Mouse (Mus musculus) neural tube, embryonic 13.5 days (tissue): ENCODE results near the gene Cfap74. TPM values are rescaled to one million over a fixed set of nuclear protein-coding genes. Genes with fewer than 3 reads are reported as not detected.
A peak's percentile ranks its signal among the peaks of the same experiment; 100 is the strongest.

Experiments
- ATAC-seq: fragments of 200-750 bp; cut with Nextera tagmentation; 2 replicates; pipeline ENCODE4 v1.8.0; 2017; ENCODE audit warnings: low read depth, mild to moderate bottlenecking, moderate TSS enrichment, moderate library complexity
- H3K27ac ChIP-seq: fragments of 300-500 bp; sonication (generic); replicated peaks from 2 replicates; pipeline ENCODE4 v1.5.1; 2015; ENCODE audit warnings: moderate library complexity, mild to moderate bottlenecking, inconsistent platforms
- H3K27me3 ChIP-seq: fragments of 300-500 bp; sonication (generic); 2 replicates; pipeline ENCODE4 v1.6.1; 2015; ENCODE audit warnings: mild to moderate bottlenecking, inconsistent platforms
- H3K36me3 ChIP-seq: fragments of 300-500 bp; sonication (generic); 2 replicates; pipeline ENCODE4 v1.6.1; 2015; ENCODE audit warnings: mild to moderate bottlenecking, inconsistent platforms
- H3K4me1 ChIP-seq: fragments of 300-500 bp; sonication (generic); replicated peaks from 2 replicates; pipeline ENCODE4 v1.6.1; 2015; ENCODE audit warnings: inconsistent platforms
- H3K4me2 ChIP-seq: fragments of 300-500 bp; sonication (generic); 2 replicates; pipeline ENCODE4 v1.6.1; 2015; ENCODE audit warnings: inconsistent platforms, mild to moderate bottlenecking, moderate library complexity
- H3K4me3 ChIP-seq: fragments of 300-500 bp; sonication (generic); 2 replicates; pipeline ENCODE4 v1.5.1; 2015; ENCODE audit warnings: mild to moderate bottlenecking, inconsistent platforms
- H3K9ac ChIP-seq: fragments of 300-500 bp; sonication (generic); 2 replicates; pipeline ENCODE4 v1.6.1; 2015; ENCODE audit warnings: moderate library complexity, mild to moderate bottlenecking, inconsistent platforms
- H3K9me3 ChIP-seq: fragments of 300-500 bp; sonication (generic); 2 replicates; pipeline ENCODE4 v1.6.1; 2016; ENCODE audit warnings: inconsistent platforms
- WGBS: fragments of 180-500 bp; shearing (Covaris S2); methylation state at CpG from one replicate; pipeline ENCODE4 v1.1.7; 2015; 5-methylcytosine and 5-hydroxymethylcytosine counted together
- polyA plus RNA-seq: library from polyadenylated mRNA; unstranded; fragments of >200 nt; fragmentation: Nextera tagmentation; extraction: Ambion mirVana; gene quantifications from 2 replicates; pipeline ENCODE4 v1.2.1, GENCODE M21; 2015

Cfap74 gene
- polyA plus RNA-seq, result 2.8 and 3.8 TPM in 2 replicates

DNA sequence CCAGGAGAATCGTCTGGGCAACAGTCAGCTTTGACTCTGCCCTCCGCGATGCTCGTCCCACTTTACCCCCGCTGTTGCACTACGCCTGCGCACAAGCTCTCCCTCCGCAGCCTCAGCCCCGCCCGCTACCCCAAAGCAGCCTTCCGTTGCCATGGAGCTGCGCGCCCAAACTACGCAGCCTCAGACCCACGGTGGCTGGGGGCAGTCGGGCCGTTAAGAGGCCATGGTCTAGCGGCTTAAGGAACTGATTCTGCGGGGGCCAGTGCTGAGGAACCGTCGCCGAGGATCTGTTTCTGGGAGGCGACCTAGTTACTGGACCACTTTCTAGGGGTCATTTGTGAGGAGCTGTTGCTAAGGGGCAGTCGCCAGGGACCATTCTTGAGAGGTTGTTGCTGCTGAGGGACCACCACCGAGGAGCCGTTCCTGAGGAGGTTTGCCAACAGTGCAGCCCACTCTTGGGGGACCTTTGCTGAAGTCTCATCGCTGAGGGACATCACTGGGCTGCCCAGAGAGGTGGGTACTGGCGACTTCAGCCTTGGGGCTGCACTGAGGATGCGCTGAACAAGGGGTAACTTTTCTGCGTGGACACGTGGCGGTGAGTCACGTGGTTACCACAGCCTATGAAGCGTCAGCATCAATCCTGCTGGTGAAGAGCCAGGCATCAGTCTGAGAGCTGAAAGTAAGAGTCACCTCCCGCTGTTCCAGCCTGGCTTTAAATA is at the start of gene Cfap74:
Cfap74 (plus strand) TSS at position 133 of the 719 bp plus-strand sequence.
- H3K4me3 ChIP-seq, result peak within 1 kb of the TSS; percentile 57
- WGBS, result under 1% methylated on average over 35 of the region's 35 CpGs
- H3K27ac ChIP-seq, result peak within 1 kb of the TSS; percentile 56; the same call in 1 of the 2 replicates
- H3K36me3 ChIP-seq, result no peaks in the 10 kb centered on the region
- H3K4me1 ChIP-seq, result peaks cover 13% of the 10 kb centered on the region
- peak; percentile 98 for ATAC-seq
- peak within 1 kb of the TSS; percentile 69 for H3K9ac ChIP-seq
- no peaks in the 10 kb centered on the region for H3K9me3 ChIP-seq
- peak within 1 kb of the TSS; percentile 91 for H3K4me2 ChIP-seq
- 0 out of 2 replicates have a peak, but pooled peaks cover 4% of the 10 kb centered on the region for H3K27me3 ChIP-seq

DNA sequence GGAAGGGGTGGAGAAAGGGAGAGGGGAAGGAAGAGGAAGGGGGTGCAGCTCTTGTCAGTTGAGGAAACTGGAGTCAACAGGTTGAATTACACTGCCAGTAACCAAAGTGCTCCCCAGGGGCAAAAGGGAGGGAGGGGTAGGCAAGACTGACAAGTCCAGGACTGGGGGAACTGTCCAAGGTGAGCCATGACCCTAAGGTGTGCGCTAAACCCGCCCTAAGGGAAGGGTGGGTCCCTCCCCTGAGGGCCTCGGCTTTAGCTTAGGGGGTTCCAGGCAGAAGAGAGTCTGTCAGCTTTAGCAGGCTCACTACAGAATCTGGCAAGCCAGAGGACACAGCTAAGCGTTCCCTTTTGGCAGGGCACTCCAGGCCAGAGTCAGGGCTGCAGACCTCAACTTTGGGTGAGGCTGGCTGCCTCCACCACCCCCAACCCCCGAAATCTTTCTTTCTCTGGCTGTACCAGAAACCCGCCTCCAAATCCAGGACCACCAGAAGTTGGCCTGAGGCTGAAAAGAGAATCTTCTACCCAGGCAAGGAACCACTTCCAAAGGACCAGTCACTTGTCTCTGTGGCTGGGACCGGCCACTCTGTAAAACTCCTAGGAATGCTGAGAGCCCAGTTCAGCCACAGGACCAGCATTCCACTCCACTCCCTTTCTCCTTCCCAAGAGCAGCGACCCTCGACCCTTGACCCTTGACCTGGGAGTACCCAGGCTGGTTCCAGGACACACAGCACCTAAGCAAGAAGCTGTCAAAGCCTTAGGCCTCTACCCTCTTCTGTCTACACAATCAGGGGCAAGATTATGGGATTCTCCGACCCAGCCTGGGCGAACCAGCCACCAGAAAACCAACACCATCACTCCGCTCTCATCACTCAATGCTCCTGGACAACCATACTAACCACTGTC is 49.2 kb upstream of the Cfap74 start:
- 51% methylated on average over 12 of the region's 12 CpGs for WGBS

GRCm38 (mm10) chr4:155360856-155361255 is 48.1 kb upstream of the Cfap74 start:
- Histone ChIP-seq H3K27ac (no peak overlapping the region), H3K9me3 (no peaks in the 10 kb centered on the region), H3K4me1 (peaks cover 14% of the 10 kb centered on the region), H3K9ac (no peak overlapping the region), H3K36me3 (no peaks in the 10 kb centered on the region), H3K4me3 (peak overlapping the region; percentile 38), H3K4me2 (peak overlapping the region; percentile 53), H3K27me3 (peaks cover 88% of the 10 kb centered on the region)
- 0 out of 2 replicates have a peak, but pooled peaks have one; percentile 5 for ATAC-seq
- under 1% methylated on average over 42 of the region's 42 CpGs for WGBS

More for the DNA sequence above, 49.2 kb upstream of the Cfap74 start:
- Histone ChIP-seq H3K4me2 (no peak overlapping the region), H3K36me3 (no peaks in the 10 kb centered on the region), H3K9me3 (no peaks in the 10 kb centered on the region), H3K4me3 (no peak overlapping the region), H3K9ac (no peak overlapping the region), H3K27me3 (peaks cover 78% of the 10 kb centered on the region), H3K27ac (no peak overlapping the region), H3K4me1 (peaks cover 14% of the 10 kb centered on the region)
- no peak for ATAC-seq

GRCm38 (mm10) chr4:155361303-155361791 is 47.6 kb upstream of the Cfap74 start, which contains the start of gene Prkcz:
TSS of gene Prkcz (minus strand) at chr4:155361361.
- WGBS, result under 1% methylated on average over 51 of the region's 51 CpGs
- ATAC-seq, result peak; percentile 74; the same call in 1 of the 2 replicates
- peaks cover 90% of the 10 kb centered on the region for H3K27me3 ChIP-seq

GRCm38 (mm10) chr4:155362443-155362842 is 46.5 kb upstream of the Cfap74 start:
- H3K9ac ChIP-seq, result no peak overlapping the region
- H3K9me3 ChIP-seq, result no peaks in the 10 kb centered on the region
- peaks cover 85% of the 10 kb centered on the region for H3K27me3 ChIP-seq
- no peak overlapping the region for H3K4me3 ChIP-seq
- H3K4me1 ChIP-seq, result peaks cover 14% of the 10 kb centered on the region
- 45% methylated on average over 5 of the region's 5 CpGs for WGBS
- H3K36me3 ChIP-seq, result no peaks in the 10 kb centered on the region
- H3K27ac ChIP-seq, result no peak overlapping the region
- H3K4me2 ChIP-seq, result no peak overlapping the region
- ATAC-seq, result no peak

More at GRCm38 (mm10) chr4:155361303-155361791, 47.6 kb upstream of the Cfap74 start, which contains the start of gene Prkcz:
- H3K4me3 ChIP-seq, result peak within 1 kb of the TSS; percentile 38
- H3K4me1 ChIP-seq, result peaks cover 14% of the 10 kb centered on the region
- no peaks in the 10 kb centered on the region for H3K36me3 ChIP-seq
- no peak within 1 kb of the TSS for H3K9ac ChIP-seq
- no peak within 1 kb of the TSS for H3K27ac ChIP-seq
- H3K4me2 ChIP-seq, result peak within 1 kb of the TSS; percentile 53
- H3K9me3 ChIP-seq, result no peaks in the 10 kb centered on the region

GRCm38 (mm10) chr4:155366784-155367183 is 42.2 kb upstream of the Cfap74 start:
- Histone ChIP-seq H3K4me3 (no peak overlapping the region), H3K27me3 (peaks cover 42% of the 10 kb centered on the region), H3K4me1 (peaks cover 4% of the 10 kb centered on the region), H3K36me3 (no peaks in the 10 kb centered on the region), H3K9ac (no peak overlapping the region), H3K4me2 (no peak overlapping the region), H3K27ac (no peak overlapping the region), H3K9me3 (no peaks in the 10 kb centered on the region)
- 77% methylated on average over 6 of the region's 6 CpGs for WGBS
- no peak for ATAC-seq

DNA sequence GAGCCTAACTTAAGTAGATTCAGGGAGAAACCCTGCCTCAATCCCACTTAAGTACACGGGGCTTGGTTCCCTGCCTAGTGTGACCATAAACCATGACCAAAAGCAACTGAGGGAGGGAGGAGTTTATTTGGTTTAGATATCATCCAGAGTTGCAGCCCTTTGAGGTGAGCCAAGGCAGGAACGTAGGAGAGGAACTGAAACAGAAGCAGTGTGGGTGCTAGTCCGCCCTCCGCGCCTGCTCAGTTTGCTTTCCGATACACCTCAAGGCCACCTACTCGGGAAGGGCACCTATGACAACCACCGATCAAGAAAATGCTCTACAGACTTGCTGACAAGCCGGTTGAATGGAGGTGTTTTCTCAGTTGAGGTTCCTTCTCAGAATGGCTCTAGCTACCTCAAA is 41.3 kb upstream of the Cfap74 start:
- WGBS, result 92% methylated on average over 9 of the region's 9 CpGs
- no peak overlapping the region for H3K27ac ChIP-seq
- ATAC-seq, result no peak
- H3K9me3 ChIP-seq, result no peaks in the 10 kb centered on the region
- no peak overlapping the region for H3K9ac ChIP-seq
- H3K4me3 ChIP-seq, result no peak overlapping the region
- H3K4me1 ChIP-seq, result no peaks in the 10 kb centered on the region
- H3K36me3 ChIP-seq, result no peaks in the 10 kb centered on the region
- H3K27me3 ChIP-seq, result peaks cover 32% of the 10 kb centered on the region
- H3K4me2 ChIP-seq, result no peak overlapping the region

DNA sequence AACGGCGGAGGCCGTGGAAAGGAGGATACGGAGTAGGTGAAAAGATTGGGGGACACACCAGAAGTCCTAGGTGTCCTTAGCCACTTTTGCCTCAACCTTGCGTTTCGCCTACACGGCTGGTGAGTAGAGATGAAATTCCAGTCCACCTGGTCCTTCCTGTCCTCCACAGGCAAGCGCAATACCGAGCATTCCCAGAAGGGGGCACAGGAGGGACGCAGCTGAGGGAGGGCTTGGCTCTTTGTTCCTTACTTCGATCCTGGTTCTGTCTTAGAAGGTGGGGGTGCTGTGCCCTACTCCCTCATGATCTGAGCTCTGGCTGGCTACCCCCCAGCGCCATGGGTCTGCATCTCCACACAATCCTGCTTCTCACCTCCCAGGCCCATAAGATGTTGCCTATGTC is 40.3 kb upstream of the Cfap74 start:
- Histone ChIP-seq H3K9me3 (no peaks in the 10 kb centered on the region), H3K4me3 (no peak overlapping the region), H3K27ac (no peak overlapping the region), H3K27me3 (peaks cover 23% of the 10 kb centered on the region), H3K9ac (no peak overlapping the region), H3K36me3 (no peaks in the 10 kb centered on the region), H3K4me2 (no peak overlapping the region), H3K4me1 (no peaks in the 10 kb centered on the region)
- no peak for ATAC-seq
- 26% methylated on average over 12 of the region's 12 CpGs for WGBS

DNA sequence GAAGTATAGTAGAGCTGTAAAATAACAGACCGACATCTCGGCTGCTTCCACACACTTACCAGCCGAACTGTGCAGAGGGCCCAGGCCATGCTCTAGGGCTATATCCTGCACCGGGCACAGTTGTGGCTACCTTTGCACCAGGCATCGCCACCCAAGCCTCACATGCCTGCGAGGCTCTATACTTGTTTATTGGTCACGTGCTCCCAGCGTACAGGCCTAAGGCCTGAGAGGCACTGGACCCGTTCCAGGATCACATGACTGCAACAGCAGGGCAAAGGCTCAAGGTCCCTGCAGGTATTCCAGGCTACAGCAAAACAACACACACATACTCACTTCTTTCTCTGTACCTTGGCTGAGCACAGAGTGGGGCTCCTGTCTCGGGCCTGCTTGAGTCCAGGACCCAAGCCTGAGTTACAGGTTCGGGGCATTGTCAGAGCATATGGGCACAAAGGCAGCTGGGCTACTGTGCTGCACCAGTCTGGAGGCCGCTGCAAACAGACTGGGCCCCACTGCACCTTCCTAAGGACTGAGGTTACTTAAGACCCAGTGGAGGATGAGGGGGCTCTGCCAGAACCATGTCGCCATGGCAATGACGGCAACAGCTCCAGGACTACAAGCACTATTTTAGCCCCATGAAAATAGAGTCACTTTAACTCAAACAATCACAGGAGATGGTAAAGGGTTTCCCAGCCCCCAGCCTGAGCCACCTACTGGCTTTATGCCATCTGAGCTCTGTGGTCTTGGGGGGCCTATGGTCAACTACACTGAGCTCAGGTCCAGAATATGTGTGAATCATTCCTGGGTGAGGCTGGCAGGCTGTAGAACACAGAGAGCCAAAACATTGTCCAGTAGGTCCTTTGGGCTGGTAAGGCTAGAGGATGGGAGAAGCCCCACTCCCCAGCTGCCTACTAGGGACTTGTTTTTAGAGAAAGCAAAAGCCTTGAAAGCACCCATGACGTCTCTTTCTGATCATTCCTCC is 38.0 kb upstream of the Cfap74 start:
- no peak overlapping the region for H3K9ac ChIP-seq
- no peak overlapping the region for H3K4me2 ChIP-seq
- H3K36me3 ChIP-seq, result no peaks in the 10 kb centered on the region
- H3K27me3 ChIP-seq, result no peaks in the 10 kb centered on the region
- H3K4me1 ChIP-seq, result no peaks in the 10 kb centered on the region
- 86% methylated on average over 15 of the region's 15 CpGs for WGBS
- H3K27ac ChIP-seq, result no peak overlapping the region
- H3K4me3 ChIP-seq, result no peak overlapping the region
- no peaks in the 10 kb centered on the region for H3K9me3 ChIP-seq
- ATAC-seq, result no peak

DNA sequence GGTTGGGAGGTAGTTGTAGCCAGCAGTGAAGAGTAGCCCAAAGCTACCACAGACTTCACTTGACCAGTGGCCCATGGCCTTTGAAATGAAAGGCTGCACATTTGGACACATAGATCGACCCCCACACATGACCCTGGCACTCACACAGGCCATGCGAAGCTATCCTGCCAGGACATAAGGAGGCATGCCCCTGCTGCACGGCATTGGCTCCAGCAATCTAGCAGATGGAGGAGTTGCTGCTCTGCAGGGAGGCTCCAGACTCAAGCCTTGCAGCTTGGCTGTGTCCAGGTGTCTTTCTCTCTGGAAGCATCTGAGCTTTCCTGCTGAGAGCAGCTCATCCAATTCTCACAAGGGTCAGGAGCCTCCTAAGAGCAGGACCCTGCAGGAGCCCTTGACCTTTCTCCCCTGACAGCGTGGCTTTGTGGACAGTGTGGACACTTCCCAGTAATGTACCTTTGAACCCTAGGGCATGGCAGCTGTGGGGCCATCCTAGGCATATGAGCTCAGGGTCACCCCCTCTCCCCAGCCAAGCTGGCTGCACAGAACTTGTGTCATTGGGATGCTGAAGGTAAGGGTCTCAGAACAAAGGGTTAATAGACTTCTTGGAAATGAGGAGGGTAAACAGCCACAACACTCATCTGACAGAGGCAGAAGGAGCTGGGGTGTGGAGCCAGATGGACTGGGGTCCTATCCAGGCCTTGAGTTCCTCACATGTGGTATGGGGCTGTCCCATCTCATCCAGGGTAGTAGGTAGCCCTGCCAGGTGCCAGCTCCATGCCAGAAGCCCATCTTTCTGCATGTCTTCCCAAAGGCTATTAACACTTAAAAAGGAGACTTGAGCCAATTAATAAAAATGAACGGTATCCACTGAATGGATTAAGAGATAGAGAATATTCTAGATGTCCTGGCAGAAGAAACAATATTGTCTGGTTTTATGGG is 36.9 kb upstream of the Cfap74 start:
- Histone ChIP-seq H3K4me2 (no peak overlapping the region), H3K4me3 (no peak overlapping the region), H3K9ac (no peak overlapping the region), H3K9me3 (no peaks in the 10 kb centered on the region), H3K36me3 (no peaks in the 10 kb centered on the region), H3K27ac (no peak overlapping the region), H3K4me1 (no peaks in the 10 kb centered on the region), H3K27me3 (no peaks in the 10 kb centered on the region; the same call in 1 of the 2 replicates)
- ATAC-seq, result no peak
- 78% methylated on average over 5 of the region's 5 CpGs for WGBS
